Mouse (Mus musculus) midbrain, embryonic 16.5 days (tissue): ENCODE measurements around the gene Cacng7. TPM values are rescaled to one million over a fixed set of nuclear protein-coding genes. Genes with fewer than 3 reads are reported as not detected.
A peak's percentile ranks its signal among the peaks of the same experiment; 100 is the strongest.

ENCODE experiments used
- ATAC-seq: fragments of 200-750 bp; cut with Nextera tagmentation; 2 replicates; pipeline ENCODE4 v1.8.0; 2017; ENCODE audit warnings: moderate TSS enrichment
- H3K27ac ChIP-seq: fragments of 300-500 bp; sonication (generic); 2 replicates; pipeline ENCODE4 v1.5.1; 2014; ENCODE audit warnings: mild to moderate bottlenecking, low read length, mixed read lengths
- H3K27me3 ChIP-seq: fragments of 300-500 bp; sonication (generic); 2 replicates; pipeline ENCODE4 v1.6.1; 2014; ENCODE audit warnings: low read depth, low read length, mixed read lengths; ENCODE audit not compliant: control insufficient read depth, insufficient read depth
- H3K36me3 ChIP-seq: fragments of 300-500 bp; sonication (generic); 2 replicates; pipeline ENCODE4 v1.6.1; 2014; ENCODE audit warnings: mild to moderate bottlenecking, low read length, moderate library complexity, mixed read lengths; ENCODE audit not compliant: control insufficient read depth, insufficient read depth
- H3K4me1 ChIP-seq: fragments of 300-500 bp; sonication (generic); 2 replicates; pipeline ENCODE4 v1.6.1; 2014; ENCODE audit warnings: mild to moderate bottlenecking, low read length, mixed read lengths; ENCODE audit not compliant: control insufficient read depth, insufficient read depth
- H3K4me2 ChIP-seq: fragments of 300-500 bp; sonication (generic); 2 replicates; pipeline ENCODE4 v1.6.1; 2014; ENCODE audit warnings: mild to moderate bottlenecking, low read length, mixed read lengths
- H3K4me3 ChIP-seq: fragments of 300-500 bp; sonication (generic); 2 replicates; pipeline ENCODE4 v1.5.1; 2014; ENCODE audit warnings: low read depth, mild to moderate bottlenecking, low read length, moderate library complexity, mixed read lengths
- H3K9ac ChIP-seq: fragments of 300-500 bp; sonication (generic); 2 replicates; pipeline ENCODE4 v1.6.1; 2014; ENCODE audit warnings: low read depth, low read length, mixed read lengths
- H3K9me3 ChIP-seq: fragments of 300-500 bp; sonication (generic); replicated peaks from 2 replicates; pipeline ENCODE4 v1.6.1; 2014; ENCODE audit warnings: mild to moderate bottlenecking, low read length, mixed read lengths; ENCODE audit not compliant: control insufficient read depth, poor library complexity, severe bottlenecking
- WGBS: fragments of 180-500 bp; shearing (Covaris S2); extraction: QIAGEN DNeasy Blood & Tissue Kit; methylation state at CpG from one replicate; pipeline ENCODE4 v1.1.7; 2014; 5-methylcytosine and 5-hydroxymethylcytosine counted together
- polyA plus RNA-seq: library from polyadenylated mRNA; unstranded; fragments of >200 nt; fragmentation: Nextera tagmentation; extraction: Ambion mirVana; gene quantifications from 2 replicates; pipeline ENCODE4 v1.2.1, GENCODE M21; 2015

The Cacng7 gene
- polyA plus RNA-seq, 1 experiment from 2014 or later: 2.6 TPM

DNA sequence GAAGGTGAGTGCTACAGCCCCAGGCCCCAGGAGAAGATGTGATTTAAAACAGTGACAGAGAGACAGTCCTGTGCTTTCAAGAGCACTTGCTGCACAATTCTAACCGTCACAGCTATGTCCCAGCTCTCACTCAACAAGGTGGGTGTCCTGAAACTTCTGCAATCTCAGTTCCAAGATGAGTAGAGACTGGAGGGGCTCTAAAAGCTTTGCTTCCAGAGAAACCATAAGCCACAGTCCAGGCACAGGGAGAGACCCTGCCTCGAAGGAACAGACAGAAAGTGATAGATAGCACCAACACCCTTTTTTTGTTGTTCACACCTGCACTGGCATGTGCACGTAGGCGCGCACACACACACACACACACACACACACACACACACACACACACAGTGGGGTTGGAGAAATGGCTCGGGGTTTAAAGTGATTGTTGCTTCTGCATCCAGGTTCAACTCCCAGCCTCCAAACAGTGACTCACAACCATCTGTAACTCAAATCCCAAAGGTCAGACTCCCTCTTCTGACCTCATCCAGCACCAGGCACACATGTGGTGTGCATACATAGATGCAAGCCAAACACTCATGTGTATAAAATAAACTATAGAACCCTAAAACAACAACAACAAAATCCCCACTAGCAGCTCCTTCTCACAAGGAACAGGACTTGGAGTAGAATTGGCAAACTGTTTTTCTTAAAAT lies 53.4 kb downstream of the Cacng7 start:
- Histone ChIP-seq H3K9me3 (no peaks in the 10 kb centered on the region), H3K27me3 (no peaks in the 10 kb centered on the region), H3K4me3 (no peak overlapping the region), H3K9ac (no peak overlapping the region), H3K36me3 (no peaks in the 10 kb centered on the region), H3K27ac (no peak overlapping the region), H3K4me1 (peaks cover 21% of the 10 kb centered on the region), H3K4me2 (no peak overlapping the region)
- no peak for ATAC-seq
- 85% methylated on average over 6 of the region's 6 CpGs for WGBS

DNA sequence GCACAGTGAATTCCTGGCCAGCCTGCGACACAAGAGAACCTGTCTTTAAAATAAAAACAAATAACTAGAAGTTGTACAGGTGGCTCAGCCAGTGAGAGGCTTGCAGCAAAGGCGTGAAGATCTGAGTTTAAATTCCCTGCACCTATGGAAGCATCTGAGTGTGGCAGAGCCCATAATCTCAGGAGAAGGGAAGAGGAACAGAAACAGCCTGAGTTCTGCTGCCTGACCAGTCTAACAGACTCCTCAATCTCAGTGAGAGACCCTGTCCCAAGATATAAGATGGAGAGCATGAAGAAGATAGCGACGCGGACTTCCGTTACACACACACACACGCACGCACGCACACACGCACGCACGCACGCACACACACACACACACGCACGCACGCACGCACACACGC lies 55.0 kb downstream of the Cacng7 start:
- Histone ChIP-seq H3K27me3 (no peaks in the 10 kb centered on the region), H3K9ac (no peak overlapping the region), H3K4me1 (peaks cover 35% of the 10 kb centered on the region), H3K27ac (no peak overlapping the region), H3K9me3 (no peaks in the 10 kb centered on the region), H3K4me3 (no peak overlapping the region), H3K4me2 (peak overlapping the region; percentile 64; the same call in 1 of the 2 replicates), H3K36me3 (no peaks in the 10 kb centered on the region)
- ATAC-seq: no peak
- WGBS: 88% methylated on average over 18 of the region's 18 CpGs

DNA sequence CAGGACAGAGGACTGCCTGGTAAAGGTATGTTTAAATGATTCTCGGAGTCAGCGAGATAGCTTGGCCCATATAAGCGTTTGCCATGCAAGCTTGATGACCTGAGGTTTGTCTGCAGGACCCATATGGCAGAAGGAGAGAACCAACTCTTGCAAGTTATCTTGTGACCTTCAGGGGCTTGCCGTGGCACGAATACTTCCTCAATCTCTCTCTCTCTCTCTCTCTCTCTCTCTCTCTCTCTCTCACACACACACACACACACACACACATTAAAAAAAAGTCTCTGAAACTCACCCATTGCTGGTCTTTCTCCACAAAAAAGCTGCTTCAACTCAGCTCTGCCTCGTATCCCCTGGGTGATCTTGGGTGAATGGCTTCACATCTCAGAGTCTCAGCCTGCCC lies 56.1 kb downstream of the Cacng7 start:
- Histone ChIP-seq H3K9ac (0 out of 2 replicates have a peak overlapping the region, but pooled peaks have one; percentile 40), H3K4me1 (peaks cover 45% of the 10 kb centered on the region), H3K27me3 (no peaks in the 10 kb centered on the region), H3K4me2 (peak overlapping the region; percentile 64), H3K4me3 (peak overlapping the region; percentile 53), H3K36me3 (no peaks in the 10 kb centered on the region), H3K27ac (no peak overlapping the region), H3K9me3 (no peaks in the 10 kb centered on the region)
- 68% methylated on average over 6 of the region's 6 CpGs for WGBS
- ATAC-seq: no peak

DNA sequence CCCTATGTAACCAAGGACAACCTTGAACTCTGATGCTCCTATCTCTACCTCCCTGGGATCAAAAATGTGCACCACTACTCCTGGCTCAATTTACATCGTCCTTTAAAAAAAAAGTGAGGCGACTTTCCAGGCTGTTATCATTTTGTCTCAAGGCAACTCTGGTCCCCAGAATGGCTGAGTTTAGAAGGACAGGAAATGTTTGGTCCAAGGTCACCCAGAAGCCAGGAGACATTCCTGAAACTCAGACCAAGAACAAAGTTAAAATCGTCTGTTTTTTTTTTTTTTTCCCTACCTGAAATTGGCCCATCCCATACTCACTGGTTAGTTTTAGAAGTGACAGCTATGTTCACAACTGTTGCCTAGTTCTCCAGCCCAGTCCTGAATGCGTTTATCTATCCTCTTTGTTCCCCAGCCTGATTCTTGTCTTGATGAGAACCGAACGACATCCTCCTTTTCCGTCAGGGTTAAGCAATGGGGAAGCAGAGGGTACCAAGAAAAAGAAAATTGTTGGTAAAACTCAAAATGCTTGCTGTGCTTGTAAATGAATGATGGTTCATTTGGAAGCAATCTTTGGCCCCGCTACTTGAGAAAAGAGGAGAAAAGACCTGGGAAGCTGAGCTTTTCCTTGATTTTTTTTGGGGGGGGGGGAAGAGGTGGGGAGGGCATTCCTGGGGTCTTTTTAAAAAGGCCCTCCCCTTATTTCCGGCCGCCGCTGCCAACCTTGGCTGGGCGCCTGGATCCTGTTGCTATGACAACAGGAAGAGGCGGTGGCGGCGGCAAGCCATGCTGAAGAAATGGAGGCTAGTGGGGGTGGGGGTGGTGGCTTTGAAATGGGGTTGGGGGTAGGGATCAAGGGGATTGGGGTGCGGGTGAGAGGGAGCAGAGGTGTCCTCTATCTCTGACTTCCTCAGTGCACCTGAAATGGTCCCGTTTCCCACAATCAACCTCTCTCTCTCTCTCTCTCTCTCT lies 57.0 kb downstream of the Cacng7 start:
- H3K27ac ChIP-seq: peak overlapping the region; percentile 75
- peaks cover 4% of the 10 kb centered on the region; the same call in 1 of the 2 replicates for H3K36me3 ChIP-seq
- WGBS: 2% methylated on average over 16 of the region's 17 CpGs
- H3K27me3 ChIP-seq: no peaks in the 10 kb centered on the region
- peaks cover 45% of the 10 kb centered on the region for H3K4me1 ChIP-seq
- no peaks in the 10 kb centered on the region for H3K9me3 ChIP-seq
- peak overlapping the region; percentile 64 for H3K4me2 ChIP-seq
- H3K9ac ChIP-seq: peak overlapping the region; percentile 64
- ATAC-seq: peak; percentile 53
- peak overlapping the region; percentile 53 for H3K4me3 ChIP-seq

DNA sequence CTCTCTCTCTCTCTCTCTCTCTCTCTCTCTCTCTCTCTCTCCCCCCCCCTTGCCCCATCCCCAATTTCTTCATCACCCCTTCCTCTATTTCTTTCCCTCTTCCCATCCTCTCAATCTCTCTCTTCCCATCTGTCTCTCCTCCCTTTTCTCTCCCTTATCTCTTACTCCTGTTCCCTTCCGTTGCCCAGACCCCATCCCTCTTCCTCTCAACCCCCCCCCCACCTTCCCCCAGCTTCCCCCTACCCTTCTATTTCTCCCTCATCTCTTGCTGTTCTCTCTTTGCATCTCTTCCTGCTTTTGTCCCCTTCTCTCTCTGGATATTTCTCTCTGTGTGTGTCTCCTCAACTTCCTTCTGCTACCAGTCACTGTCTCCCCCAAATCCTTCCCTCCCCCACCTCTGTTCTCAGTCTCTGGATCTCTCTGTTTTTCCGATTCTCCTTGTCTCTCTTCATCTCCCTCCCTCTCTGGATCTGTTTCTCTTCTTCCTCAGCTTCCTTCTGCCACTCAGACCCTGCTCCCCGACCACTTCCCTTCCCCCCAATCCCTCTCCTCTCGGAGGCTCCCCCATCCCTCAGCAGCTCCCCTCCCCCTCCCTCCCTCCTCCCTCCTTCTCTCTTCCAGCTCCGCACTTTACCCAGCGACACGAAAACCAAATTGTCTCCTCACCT lies 57.8 kb downstream of the Cacng7 start, which contains the start of gene Cacng8:
Gene Cacng8, plus strand, starts transcription at position 271 of the 668 bp plus-strand sequence.
- Histone ChIP-seq H3K4me1 (peaks cover 49% of the 10 kb centered on the region), H3K9ac (peak within 1 kb of the TSS; percentile 64)
- 0% methylated on average over 6 of the region's 7 CpGs for WGBS

DNA sequence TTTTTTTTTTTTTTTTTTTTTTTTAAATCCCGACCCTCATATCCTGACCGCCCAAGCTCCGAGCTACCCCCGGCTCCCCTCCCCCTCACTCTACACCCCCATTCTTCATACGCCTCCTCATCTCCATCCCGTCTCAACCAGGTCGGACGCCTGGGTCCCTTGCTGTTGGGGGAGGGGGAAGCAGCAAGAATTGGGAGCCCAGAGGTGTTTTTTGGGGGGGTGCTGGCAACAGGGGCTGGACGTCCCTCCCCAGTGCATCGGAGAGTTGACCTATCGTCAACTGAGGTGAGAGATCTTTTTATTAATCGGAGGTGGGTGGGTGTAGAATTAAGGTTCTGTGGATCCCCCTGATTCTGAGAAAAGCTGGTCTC lies 58.3 kb downstream of the Cacng7 start:
- peaks cover 49% of the 10 kb centered on the region for H3K4me1 ChIP-seq
- 2% methylated on average over 11 of the region's 12 CpGs for WGBS
- peaks cover 4% of the 10 kb centered on the region; the same call in 1 of the 2 replicates for H3K36me3 ChIP-seq
- peak overlapping the region; percentile 53 for H3K4me3 ChIP-seq
- H3K27ac ChIP-seq: peak overlapping the region; percentile 48
- H3K27me3 ChIP-seq: no peaks in the 10 kb centered on the region
- peak overlapping the region; percentile 64 for H3K4me2 ChIP-seq
- peak overlapping the region; percentile 64 for H3K9ac ChIP-seq
- no peaks in the 10 kb centered on the region for H3K9me3 ChIP-seq
- ATAC-seq: peak; percentile 19

More for the DNA sequence above, 57.8 kb downstream of the Cacng7 start, which contains the start of gene Cacng8:
- Histone ChIP-seq H3K27me3 (no peaks in the 10 kb centered on the region), H3K4me3 (peak within 1 kb of the TSS; percentile 53), H3K4me2 (peak within 1 kb of the TSS; percentile 64), H3K9me3 (no peaks in the 10 kb centered on the region), H3K36me3 (peaks cover 4% of the 10 kb centered on the region; the same call in 1 of the 2 replicates), H3K27ac (peak within 1 kb of the TSS; percentile 75)
- ATAC-seq: peak; percentile 37

DNA sequence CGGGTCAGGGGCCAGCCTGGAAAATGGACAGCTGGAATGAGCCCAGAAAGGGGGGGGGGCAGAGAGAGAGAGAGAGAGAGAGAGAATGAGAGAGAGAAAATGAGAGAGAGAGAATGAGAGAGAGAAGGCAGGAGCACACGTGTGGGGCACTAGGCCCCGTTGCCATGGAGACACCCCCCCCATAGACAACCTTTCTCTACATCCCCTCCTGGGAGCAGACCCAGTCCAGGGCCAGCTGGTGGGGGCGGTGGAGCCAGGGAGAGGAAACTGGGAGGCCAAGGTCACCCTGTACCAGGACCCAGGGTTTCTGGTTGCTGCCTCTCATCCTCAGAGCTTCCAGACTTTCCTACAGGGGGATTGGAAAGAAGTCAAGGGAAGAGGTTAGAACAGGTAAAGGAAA lies 59.1 kb downstream of the Cacng7 start:
- 5% methylated on average over 4 of the region's 4 CpGs for WGBS
- peaks cover 50% of the 10 kb centered on the region for H3K4me1 ChIP-seq
- peak overlapping the region; percentile 64 for H3K9ac ChIP-seq
- peaks cover 4% of the 10 kb centered on the region; the same call in 1 of the 2 replicates for H3K36me3 ChIP-seq
- peak overlapping the region; percentile 53 for H3K4me3 ChIP-seq
- peak; percentile 34 for ATAC-seq
- no peak overlapping the region; the same call in 1 of the 2 replicates for H3K27ac ChIP-seq
- H3K4me2 ChIP-seq: peak overlapping the region; percentile 64
- no peaks in the 10 kb centered on the region for H3K27me3 ChIP-seq
- no peaks in the 10 kb centered on the region for H3K9me3 ChIP-seq

DNA sequence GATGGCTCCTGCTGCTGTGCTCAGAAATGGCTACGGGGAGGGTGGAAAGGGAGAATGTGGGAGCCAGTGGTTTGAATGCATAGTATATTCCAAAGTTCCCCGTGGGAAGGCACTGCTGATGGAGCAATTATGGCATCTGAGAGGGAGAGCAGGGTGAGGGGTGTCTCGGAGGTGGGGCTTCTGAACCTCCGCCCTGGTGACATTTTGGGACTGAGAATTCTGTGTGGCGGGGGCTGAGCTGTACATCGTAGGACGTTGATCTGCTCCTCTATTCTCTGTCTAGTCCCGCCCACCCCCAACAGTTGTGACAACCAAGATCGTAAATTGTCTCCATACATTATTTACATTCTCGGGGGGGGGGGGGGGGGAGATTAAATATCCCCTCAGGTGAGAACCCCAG lies 64.6 kb downstream of the Cacng7 start:
- Histone ChIP-seq H3K9me3 (no peaks in the 10 kb centered on the region), H3K4me3 (no peak overlapping the region), H3K36me3 (peaks cover 4% of the 10 kb centered on the region; the same call in 1 of the 2 replicates), H3K4me1 (peaks cover 31% of the 10 kb centered on the region), H3K9ac (peak overlapping the region; percentile 17; the same call in 1 of the 2 replicates), H3K27me3 (no peaks in the 10 kb centered on the region), H3K4me2 (peak overlapping the region; percentile 29), H3K27ac (no peak overlapping the region)
- no peak for ATAC-seq
- WGBS: 49% methylated on average over 10 of the region's 10 CpGs
